Comparison of ENCODE assay signal across 18 mouse cellular contexts in the genomic region with DNA sequence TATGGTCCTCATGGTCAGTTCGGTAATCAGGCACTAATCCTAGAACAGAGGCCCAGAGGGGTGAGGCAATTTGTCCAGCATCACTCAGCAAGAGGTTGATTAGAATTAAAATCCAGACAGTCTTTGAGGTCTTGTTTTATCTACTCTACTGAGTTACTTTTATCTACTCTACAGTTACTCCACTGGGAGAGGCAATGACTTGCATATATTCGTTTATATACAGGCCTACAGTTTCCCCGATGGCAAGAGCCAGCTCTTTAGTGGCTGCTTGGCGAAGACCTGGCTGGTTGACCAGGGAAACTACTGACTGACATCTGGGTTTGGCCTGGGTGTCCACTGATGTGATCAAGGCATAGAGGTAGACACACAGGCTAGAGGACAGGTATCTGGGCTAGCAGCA.
"Had no signal": no experiment of that assay in that cellular context is flagged by ENCODE, and none has a peak within 500 bp of the region (broad histone marks: within the 10 kb centered on the region; RNA-seq: fewer than 3 reads in every experiment).

No protein-coding gene starts in this region.

- ATAC-seq: midbrain, embryonic 16.5 days had no signal

- DNase-seq: lung, adult 18-20 months; lung, embryonic 14.5 days; lung, postnatal 10 days; lung, postnatal 4 days; midbrain, embryonic 14.5 days; retina, postnatal 1 day; right cerebral cortex, adult 18-20 months; right cerebral cortex, postnatal 14 days; thymus, adult 18-20 months; thymus, postnatal 14 days; thymus, postnatal 36 days had no signal

- H3K27ac ChIP-seq: midbrain, embryonic 10.5 days; midbrain, embryonic 12.5 days; neural tube, embryonic 15.5 days had no signal

- H3K4me3 ChIP-seq: megakaryocyte, embryonic 14.5 days; midbrain, embryonic 10.5 days; midbrain, embryonic 12.5 days; myocyte; neural tube, embryonic 13.5 days; neural tube, embryonic 15.5 days had no signal
